Mouse (Mus musculus): ENCODE results near the gene Pkmyt1. TPM values are rescaled to one million over a fixed set of nuclear protein-coding genes. Genes with fewer than 3 reads are reported as not detected.
A peak's percentile ranks its signal among the peaks of the same experiment; 100 is the strongest.

The Pkmyt1 gene
- polyA plus RNA-seq, 1 experiment, result 4.1 TPM

GRCm38 (mm10) chr17:23773676-23774075 lies 47.5 kb downstream of the Pkmyt1 start:
- H3K4me1 ChIP-seq (ENCODE audit: control insufficient read depth, insufficient read depth, low read length), result no peaks in the 10 kb centered on the region; the same call in 1 of the 2 replicates
- no peak overlapping the region for H3K27ac ChIP-seq (ENCODE audit: insufficient read depth, low read depth, low read length)
- H3K27me3 ChIP-seq (replicated peaks; ENCODE audit: control insufficient read depth, insufficient read depth, low read length), result no peaks in the 10 kb centered on the region
- no peaks in the 10 kb centered on the region for H3K36me3 ChIP-seq (ENCODE audit: control insufficient read depth, insufficient read depth, low read length)
- TF ChIP-seq CTCF (conservative IDR thresholded peaks at IDR 0.05; ENCODE audit: insufficient read depth, insufficient read length, low read depth, low read length) (no peak), POLR2A (IDR thresholded peaks at IDR 0.05; ENCODE audit: low read depth, low read length) (no peak)
- DNase-seq, result no peak
- 67% methylated on average over 6 of the region's 6 CpGs for WGBS
- H3K4me3 ChIP-seq (ENCODE audit: insufficient read depth, low read depth, low read length), result no peak overlapping the region

- no peaks in the 10 kb centered on the region; the same call in 1 of the 2 replicates for H3K4me1 ChIP-seq (ENCODE audit: control insufficient read depth, insufficient read depth, low read length)
- no peaks in the 10 kb centered on the region for H3K36me3 ChIP-seq (ENCODE audit: control insufficient read depth, insufficient read depth, low read length)
- TF ChIP-seq CTCF (conservative IDR thresholded peaks at IDR 0.05; ENCODE audit: insufficient read depth, insufficient read length, low read depth, low read length), result peak; percentile 92
- TF ChIP-seq POLR2A (IDR thresholded peaks at IDR 0.05; ENCODE audit: low read depth, low read length), result no peak
- DNase-seq, result peak; percentile 91
- no peak overlapping the region for H3K27ac ChIP-seq (ENCODE audit: insufficient read depth, low read depth, low read length)
- no peaks in the 10 kb centered on the region for H3K27me3 ChIP-seq (replicated peaks; ENCODE audit: control insufficient read depth, insufficient read depth, low read length)
- 2% methylated on average over 12 of the region's 12 CpGs for WGBS
- H3K4me3 ChIP-seq (ENCODE audit: insufficient read depth, low read depth, low read length), result no peak overlapping the region
These were observed 48.0 kb downstream of the Pkmyt1 start for GRCm38 (mm10) chr17:23774090-23774489.

GRCm38 (mm10) chr17:23776216-23776615 lies 50.1 kb downstream of the Pkmyt1 start:
- WGBS, result 88% methylated on average over 10 of the region's 10 CpGs
- Histone ChIP-seq H3K4me3 (ENCODE audit: insufficient read depth, low read depth, low read length) (no peak overlapping the region), H3K27ac (ENCODE audit: insufficient read depth, low read depth, low read length) (no peak overlapping the region), H3K4me1 (ENCODE audit: control insufficient read depth, insufficient read depth, low read length) (no peaks in the 10 kb centered on the region; the same call in 1 of the 2 replicates), H3K27me3 (replicated peaks; ENCODE audit: control insufficient read depth, insufficient read depth, low read length) (no peaks in the 10 kb centered on the region), H3K36me3 (ENCODE audit: control insufficient read depth, insufficient read depth, low read length) (no peaks in the 10 kb centered on the region)
- TF ChIP-seq POLR2A (IDR thresholded peaks at IDR 0.05; ENCODE audit: low read depth, low read length) (no peak), CTCF (conservative IDR thresholded peaks at IDR 0.05; ENCODE audit: insufficient read depth, insufficient read length, low read depth, low read length) (no peak)
- DNase-seq, result no peak

- TF ChIP-seq POLR2A (IDR thresholded peaks at IDR 0.05; ENCODE audit: low read depth, low read length) (no peak), CTCF (conservative IDR thresholded peaks at IDR 0.05; ENCODE audit: insufficient read depth, insufficient read length, low read depth, low read length) (no peak)
- peak; percentile 26 for DNase-seq
- Histone ChIP-seq H3K36me3 (ENCODE audit: control insufficient read depth, insufficient read depth, low read length) (no peaks in the 10 kb centered on the region), H3K27ac (ENCODE audit: insufficient read depth, low read depth, low read length) (no peak overlapping the region), H3K4me3 (ENCODE audit: insufficient read depth, low read depth, low read length) (no peak overlapping the region), H3K4me1 (ENCODE audit: control insufficient read depth, insufficient read depth, low read length) (no peaks in the 10 kb centered on the region; the same call in 1 of the 2 replicates), H3K27me3 (replicated peaks; ENCODE audit: control insufficient read depth, insufficient read depth, low read length) (no peaks in the 10 kb centered on the region)
- WGBS, result 66% methylated on average over 2 of the region's 2 CpGs
These were observed 51.0 kb downstream of the Pkmyt1 start for GRCm38 (mm10) chr17:23777141-23777540.

- TF ChIP-seq POLR2A (IDR thresholded peaks at IDR 0.05; ENCODE audit: low read depth, low read length) (no peak), CTCF (conservative IDR thresholded peaks at IDR 0.05; ENCODE audit: insufficient read depth, insufficient read length, low read depth, low read length) (no peak)
- Histone ChIP-seq H3K4me3 (ENCODE audit: insufficient read depth, low read depth, low read length) (no peak overlapping the region), H3K4me1 (ENCODE audit: control insufficient read depth, insufficient read depth, low read length) (no peaks in the 10 kb centered on the region; the same call in 1 of the 2 replicates), H3K27ac (ENCODE audit: insufficient read depth, low read depth, low read length) (no peak overlapping the region), H3K36me3 (ENCODE audit: control insufficient read depth, insufficient read depth, low read length) (no peaks in the 10 kb centered on the region), H3K27me3 (replicated peaks; ENCODE audit: control insufficient read depth, insufficient read depth, low read length) (no peaks in the 10 kb centered on the region)
- 60% methylated on average over 2 of the region's 2 CpGs for WGBS
- DNase-seq, result no peak
These were observed 52.3 kb downstream of the Pkmyt1 start for GRCm38 (mm10) chr17:23778447-23778846.

- H3K27me3 ChIP-seq (replicated peaks; ENCODE audit: control insufficient read depth, insufficient read depth, low read length), result no peaks in the 10 kb centered on the region
- no peaks in the 10 kb centered on the region for H3K36me3 ChIP-seq (ENCODE audit: control insufficient read depth, insufficient read depth, low read length)
- DNase-seq, result no peak
- no peak overlapping the region for H3K27ac ChIP-seq (ENCODE audit: insufficient read depth, low read depth, low read length)
- no peak overlapping the region for H3K4me3 ChIP-seq (ENCODE audit: insufficient read depth, low read depth, low read length)
- TF ChIP-seq POLR2A (IDR thresholded peaks at IDR 0.05; ENCODE audit: low read depth, low read length), result no peak
- no peak for TF ChIP-seq CTCF (conservative IDR thresholded peaks at IDR 0.05; ENCODE audit: insufficient read depth, insufficient read length, low read depth, low read length)
- H3K4me1 ChIP-seq (ENCODE audit: control insufficient read depth, insufficient read depth, low read length), result peaks cover 6% of the 10 kb centered on the region; the same call in 1 of the 2 replicates
These were observed 57.2 kb downstream of the Pkmyt1 start for GRCm38 (mm10) chr17:23783352-23783751.

GRCm38 (mm10) chr17:23785561-23786471 lies 59.7 kb downstream of the Pkmyt1 start, which contains the start of gene Flywch2:
TSS of gene Flywch2 (minus strand) at chr17:23786081.
- DNase-seq, result peak; percentile 89
- no peaks in the 10 kb centered on the region for H3K27me3 ChIP-seq (replicated peaks; ENCODE audit: control insufficient read depth, insufficient read depth, low read length)
- peaks cover 6% of the 10 kb centered on the region; the same call in 1 of the 2 replicates for H3K4me1 ChIP-seq (ENCODE audit: control insufficient read depth, insufficient read depth, low read length)
- peak within 1 kb of the TSS; percentile 41; the same call in 1 of the 2 replicates for H3K27ac ChIP-seq (ENCODE audit: insufficient read depth, low read depth, low read length)
- WGBS, result 4% methylated on average over 43 of the region's 43 CpGs
- TF ChIP-seq POLR2A (IDR thresholded peaks at IDR 0.05; ENCODE audit: low read depth, low read length), result no peak
- 0 out of 2 replicates have a peak, but pooled peaks have one; percentile 6 for TF ChIP-seq CTCF (conservative IDR thresholded peaks at IDR 0.05; ENCODE audit: insufficient read depth, insufficient read length, low read depth, low read length)
- peak within 1 kb of the TSS; percentile 59 for H3K4me3 ChIP-seq (ENCODE audit: insufficient read depth, low read depth, low read length)
- H3K36me3 ChIP-seq (ENCODE audit: control insufficient read depth, insufficient read depth, low read length), result no peaks in the 10 kb centered on the region

Other genes starting within 250 kb of the Pkmyt1 start
- gene Vmn2r117, start 246.6 kb upstream of the Pkmyt1 start, polyA plus RNA-seq (2012; rRNA removed), result not detected in 2 replicates
- 12.0 and 14.9 TPM in 2 replicates for gene Zfp213, start 162.1 kb upstream of the Pkmyt1 start, polyA plus RNA-seq (2012; rRNA removed)
- gene Zfp13, start 126.8 kb upstream of the Pkmyt1 start, polyA plus RNA-seq (2012; rRNA removed), result 7.9 and 9.8 TPM in 2 replicates
- 0.11 TPM in 1 of 2 replicates, not detected in the other for gene Zscan10, start 125.5 kb upstream of the Pkmyt1 start, polyA plus RNA-seq (2012; rRNA removed)
- gene Mmp25, start 81.1 kb upstream of the Pkmyt1 start, polyA plus RNA-seq (2012; rRNA removed), result 0.18 and 0.38 TPM in 2 replicates
- gene Bicdl2, start 65.8 kb upstream of the Pkmyt1 start, polyA plus RNA-seq (2012; rRNA removed), result 1.7 TPM in 2 replicates
- gene Hcfc1r1, start 52.7 kb upstream of the Pkmyt1 start, polyA plus RNA-seq (2012; rRNA removed), result 367 and 378 TPM in 2 replicates
- gene Thoc6, start 52.5 kb upstream of the Pkmyt1 start, polyA plus RNA-seq (2012; rRNA removed), result 14.2 and 15.7 TPM in 2 replicates
- 10.0 and 14.4 TPM in 2 replicates for gene Tnfrsf12a, start 48.9 kb upstream of the Pkmyt1 start, polyA plus RNA-seq (2012; rRNA removed)
- 2.5 and 2.6 TPM in 2 replicates for gene Cldn6, start 47.1 kb upstream of the Pkmyt1 start, polyA plus RNA-seq (2012; rRNA removed)
- 0.14 and 0.45 TPM in 2 replicates for gene Cldn9, start 42.3 kb upstream of the Pkmyt1 start, polyA plus RNA-seq (2012; rRNA removed)
- 0.05 TPM in 1 of 2 replicates, not detected in the other for gene 1520401A03Rik, start 3.6 kb upstream of the Pkmyt1 start, polyA plus RNA-seq (2012; rRNA removed)
- gene Paqr4, start 14.5 kb downstream of the Pkmyt1 start, polyA plus RNA-seq (2012; rRNA removed), result 9.7 and 10.8 TPM in 2 replicates
- gene Kremen2, start 19.5 kb downstream of the Pkmyt1 start, polyA plus RNA-seq (2012; rRNA removed), result 0.17 and 0.27 TPM in 2 replicates
- gene Flywch1, start 45.3 kb downstream of the Pkmyt1 start, polyA plus RNA-seq (2012; rRNA removed), result 41.7 and 45.2 TPM in 2 replicates
- 9.3 and 12.2 TPM in 2 replicates for gene Flywch2, start 59.7 kb downstream of the Pkmyt1 start, polyA plus RNA-seq (2012; rRNA removed)
- gene Srrm2, start 64.2 kb downstream of the Pkmyt1 start, polyA plus RNA-seq (2012; rRNA removed), result 394 and 443 TPM in 2 replicates
- 687 and 762 TPM in 2 replicates for gene Elob, start 102.8 kb downstream of the Pkmyt1 start, polyA plus RNA-seq (2012; rRNA removed)
- gene Prss33, start 109.7 kb downstream of the Pkmyt1 start, polyA plus RNA-seq (2012; rRNA removed), result not detected in 2 replicates
- not detected in 2 replicates for gene Prss32, start 117.5 kb downstream of the Pkmyt1 start, polyA plus RNA-seq (2012; rRNA removed)
- gene Prss41, start 117.8 kb downstream of the Pkmyt1 start, polyA plus RNA-seq (2012; rRNA removed), result 0.08 and 0.16 TPM in 2 replicates
- gene Prss21, start 141.7 kb downstream of the Pkmyt1 start, polyA plus RNA-seq (2012; rRNA removed), result 0.14 TPM in 2 replicates
- gene Dcpp1, start 154.5 kb downstream of the Pkmyt1 start, polyA plus RNA-seq (2012; rRNA removed), result not detected in 2 replicates
- gene Dcpp2, start 154.5 kb downstream of the Pkmyt1 start, polyA plus RNA-seq (2012; rRNA removed), result not detected in 2 replicates
- gene Dcpp3, start 191.1 kb downstream of the Pkmyt1 start, polyA plus RNA-seq (2012; rRNA removed), result not detected in 2 replicates
- gene Sbp, start 215.3 kb downstream of the Pkmyt1 start, polyA plus RNA-seq (2012; rRNA removed), result not detected in 2 replicates
- gene Sbpl, start 228.9 kb downstream of the Pkmyt1 start, polyA plus RNA-seq (2012; rRNA removed), result not detected in 2 replicates

Measured in kidney, adult 2 months (tissue).